Mouse (Mus musculus) lung, adult 2 months (tissue): ENCODE measurements around the gene Ndufa4. TPM values are rescaled to one million over a fixed set of nuclear protein-coding genes. Genes with fewer than 3 reads are reported as not detected.

Experiments
- DNase-seq: peaks from one replicate; pipeline ENCODE4 v3.0.0; 2022
- H3K4me1 ChIP-seq: fragments of 200-500 bp; 2 replicates; pipeline ENCODE4 v1.6.1; 2011; ENCODE audit warnings: low read length; ENCODE audit not compliant: control insufficient read depth, insufficient read depth
- H3K4me3 ChIP-seq: fragments of 200-500 bp; replicated peaks from 2 replicates; pipeline ENCODE3; 2011; ENCODE audit warnings: low read depth, mild to moderate bottlenecking, control low read depth, low read length; ENCODE audit errors: extremely low read depth
- CTCF ChIP-seq: fragments of 200-500 bp; IDR thresholded peaks from 2 replicates; pipeline ENCODE4 v1.5.1; 2011; ENCODE audit warnings: mild to moderate bottlenecking, low read length, control low read depth; ENCODE audit not compliant: insufficient read depth
- POLR2A ChIP-seq: fragments of 200-500 bp; IDR thresholded peaks from 2 replicates; pipeline ENCODE4 v1.6.1; 2011; ENCODE audit warnings: low read depth, mild to moderate bottlenecking, control low read depth, low read length, borderline replicate concordance; ENCODE audit errors: extremely low read depth
- WGBS: fragments of 180-500 bp; shearing (Covaris S2); methylation state at CpG from one replicate; pipeline ENCODE4 v1.1.7; 2018; 5-methylcytosine and 5-hydroxymethylcytosine counted together
- polyA plus RNA-seq: library from polyadenylated mRNA; depleted of rRNA; stranded (reverse); fragments of >200 nt; gene quantifications from 2 replicates; pipeline ENCODE4 v1.2.3, GENCODE M21; 2012; rRNA removed

Ndufa4 gene
- polyA plus RNA-seq: 264 and 373 TPM in 2 replicates

GRCm38 (mm10) chr6:11907269-11908032, at the start of gene Ndufa4, which contains the start of gene Phf14:
Ndufa4 (minus strand) TSS chr6:11907497.
Phf14 (plus strand) TSS chr6:11907809.
- H3K4me1 ChIP-seq: peaks cover 6% of the 10 kb centered on the region
- TF ChIP-seq CTCF (no peak), POLR2A (peak; percentile 97; the same call in 1 of the 2 replicates)
- under 1% methylated on average over 59 of the region's 59 CpGs for WGBS
- peak; percentile 90 for DNase-seq
- H3K4me3 ChIP-seq: peak within 1 kb of the TSS; percentile 100

- DNase-seq: no peak
- 69% methylated on average over 1 of the region's 1 CpGs for WGBS
- no peaks in the 10 kb centered on the region for H3K4me1 ChIP-seq
- TF ChIP-seq CTCF: no peak
- no peak for TF ChIP-seq POLR2A
- no peak overlapping the region for H3K4me3 ChIP-seq
These were observed 40.8 kb upstream of the Ndufa4 start for GRCm38 (mm10) chr6:11948100-11948499.

GRCm38 (mm10) chr6:11942089-11942488, 34.8 kb upstream of the Ndufa4 start:
- Histone ChIP-seq H3K4me3 (no peak overlapping the region), H3K4me1 (0 out of 2 replicates have a peak, but pooled peaks cover 4% of the 10 kb centered on the region)
- no peak for DNase-seq
- TF ChIP-seq POLR2A (no peak), CTCF (no peak)
- 88% methylated on average over 4 of the region's 4 CpGs for WGBS

- no peak for DNase-seq
- no peak overlapping the region for H3K4me3 ChIP-seq
- no peak for TF ChIP-seq POLR2A
- TF ChIP-seq CTCF: no peak
- H3K4me1 ChIP-seq: 0 out of 2 replicates have a peak, but pooled peaks cover 4% of the 10 kb centered on the region
These were observed 33.6 kb upstream of the Ndufa4 start for GRCm38 (mm10) chr6:11940895-11941294.

- no peak for TF ChIP-seq POLR2A
- no peak for TF ChIP-seq CTCF
- DNase-seq: no peak
- Histone ChIP-seq H3K4me3 (no peak overlapping the region), H3K4me1 (no peaks in the 10 kb centered on the region)
- WGBS: 94% methylated on average over 7 of the region's 7 CpGs
These were observed 26.1 kb upstream of the Ndufa4 start for GRCm38 (mm10) chr6:11933403-11933802.

- DNase-seq: no peak
- Histone ChIP-seq H3K4me3 (no peak overlapping the region), H3K4me1 (peaks cover 8% of the 10 kb centered on the region)
- TF ChIP-seq CTCF (no peak), POLR2A (no peak)
- WGBS: 60% methylated on average over 6 of the region's 6 CpGs
These were observed 20.2 kb upstream of the Ndufa4 start for GRCm38 (mm10) chr6:11927485-11927884.

- peak; percentile 35 for DNase-seq
- Histone ChIP-seq H3K4me1 (peaks cover 8% of the 10 kb centered on the region), H3K4me3 (peak overlapping the region; percentile 81)
- no peak for TF ChIP-seq CTCF
- no peak for TF ChIP-seq POLR2A
- WGBS: under 1% methylated on average over 30 of the region's 40 CpGs
These were observed 18.8 kb upstream of the Ndufa4 start for GRCm38 (mm10) chr6:11926082-11926595.

- Histone ChIP-seq H3K4me1 (peaks cover 8% of the 10 kb centered on the region), H3K4me3 (peak overlapping the region; percentile 81)
- WGBS: under 1% methylated on average over 19 of the region's 20 CpGs
- no peak for TF ChIP-seq CTCF
- TF ChIP-seq POLR2A: peak; percentile 70; the same call in 1 of the 2 replicates
- DNase-seq: peak; percentile 68
These were observed 18.3 kb upstream of the Ndufa4 start for GRCm38 (mm10) chr6:11925496-11926041.

- WGBS: 26% methylated on average over 7 of the region's 7 CpGs
- Histone ChIP-seq H3K4me3 (peak overlapping the region; percentile 89), H3K4me1 (peaks cover 6% of the 10 kb centered on the region)
- no peak for DNase-seq
- TF ChIP-seq CTCF (no peak), POLR2A (no peak)
These were observed 873 bp upstream of the Ndufa4 start for GRCm38 (mm10) chr6:11908170-11908569.
